ENCODE assay signal across 22 mouse cellular contexts in genomic region chr2:127398738-127399137, GRCm38 (mm10). TPM values are rescaled to one million over a fixed set of nuclear protein-coding genes. Genes with fewer than 3 reads are reported as not detected.
"Had no signal": no experiment of that assay in that cellular context is flagged by ENCODE, and none has a peak within 500 bp of the region (broad histone marks: within the 10 kb centered on the region; RNA-seq: fewer than 3 reads in every experiment).

No protein-coding gene starts in this region.

- H3K27me3 ChIP-seq: intestine, embryonic 15.5 days; limb, embryonic 13.5 days; lung, embryonic 15.5 days had no signal

- DNase-seq: kidney, adult 8-10 months; kidney, postnatal 25 days; layer of hippocampus, adult 9-11 months; lung, adult 18-20 months; lung, postnatal 14 days; lung, postnatal 4 days; midbrain, embryonic 14.5 days; right cerebral cortex, adult 18-20 months; right cerebral cortex, postnatal 14 days; right cerebral cortex, postnatal 4 days; thymus, adult 2 months; thymus, postnatal 14 days had no signal

- H3K4me3 ChIP-seq: intestine, embryonic 15.5 days; layer of hippocampus, adult 2 months; limb, embryonic 10.5 days; limb, embryonic 13.5 days; lung, embryonic 15.5 days had no signal

- ATAC-seq: hindbrain, embryonic 16.5 days; intestine, embryonic 15.5 days had no signal

- H3K9ac ChIP-seq: intestine, embryonic 15.5 days; limb, embryonic 13.5 days; lung, embryonic 15.5 days had no signal

- H3K4me2 ChIP-seq: intestine, embryonic 15.5 days; limb, embryonic 13.5 days; lung, embryonic 15.5 days; midbrain, embryonic 11.5 days had no signal

- H3K9me3 ChIP-seq: intestine, embryonic 15.5 days; limb, embryonic 10.5 days; limb, embryonic 13.5 days; lung, embryonic 15.5 days had no signal

- H3K27ac ChIP-seq: intestine, embryonic 15.5 days; layer of hippocampus, adult 2 months; limb, embryonic 10.5 days; limb, embryonic 13.5 days; lung, embryonic 15.5 days; stomach, postnatal 0 days had no signal

- H3K36me3 ChIP-seq: intestine, embryonic 15.5 days; limb, embryonic 10.5 days; limb, embryonic 13.5 days; lung, embryonic 15.5 days had no signal

- H3K4me1 ChIP-seq: intestine, embryonic 15.5 days; lung, embryonic 15.5 days had no signal

RNA-seq across cellular contexts. Expression of gene Gpat2, which starts 26.3 kb away (rescaled TPM):
- polyA plus RNA-seq: neural tube, embryonic 11.5 days; stomach, embryonic 14.5 days had no signal
